Mouse (Mus musculus) kidney, adult 2 months (tissue): Measurements from ENCODE around the gene Chid1.

ENCODE experiments used
- CTCF ChIP-seq: fragments of 200-500 bp; conservative IDR thresholded peaks from 2 replicates; pipeline ENCODE4 v1.5.1; 2011; ENCODE audit warnings: low read depth, mild to moderate bottlenecking, control low read depth, low read length, moderate library complexity, mixed read lengths; ENCODE audit not compliant: insufficient read depth, insufficient read length
- POLR2A ChIP-seq: fragments of 200-500 bp; IDR thresholded peaks from one replicate; pipeline ENCODE4 v1.6.1; 2011; ENCODE audit warnings: low read depth, low read length, control low read depth

DNA sequence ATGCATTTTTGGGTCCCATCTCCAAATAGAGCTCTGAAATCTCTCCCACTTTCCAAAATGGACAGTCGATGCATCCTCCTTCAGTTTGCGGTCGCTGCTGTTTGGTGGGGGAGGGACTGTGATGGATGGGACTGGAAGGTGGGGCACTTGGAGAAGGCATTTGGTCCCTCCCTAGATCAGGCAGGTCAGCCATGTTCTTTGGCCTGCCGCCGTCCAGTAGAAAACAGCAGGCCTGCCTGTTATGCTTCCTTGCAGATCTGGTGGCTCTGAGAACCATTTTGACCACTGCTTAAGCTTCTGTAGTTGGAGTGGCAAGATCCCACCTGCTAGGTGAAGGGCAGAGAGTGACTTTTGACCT, 71.5 kb downstream of the Chid1 start:
- TF ChIP-seq CTCF (no peak), POLR2A (no peak)
